Mouse (Mus musculus) neural tube, embryonic 14.5 days (tissue): ENCODE results near the gene Adamtsl3. TPM values are rescaled to one million over a fixed set of nuclear protein-coding genes. Genes with fewer than 3 reads are reported as not detected.

Source experiments
- ATAC-seq: fragments of 200-750 bp; cut with Nextera tagmentation; 2 replicates; pipeline ENCODE4 v1.8.0; 2017; ENCODE audit warnings: low read depth, mild to moderate bottlenecking, moderate TSS enrichment, moderate library complexity
- H3K27ac ChIP-seq: fragments of 300-500 bp; sonication (generic); 2 replicates; pipeline ENCODE4 v1.5.1; 2014; ENCODE audit warnings: low read depth, mild to moderate bottlenecking, control low read depth, low read length, moderate library complexity, mixed read lengths
- H3K27me3 ChIP-seq: fragments of 300-500 bp; sonication (generic); 2 replicates; pipeline ENCODE4 v1.6.1; 2014; ENCODE audit warnings: low read length; ENCODE audit not compliant: control insufficient read depth, insufficient read depth
- H3K36me3 ChIP-seq: fragments of 300-500 bp; sonication (generic); 2 replicates; pipeline ENCODE4 v1.6.1; 2014; ENCODE audit warnings: low read length, mixed read lengths; ENCODE audit not compliant: control insufficient read depth, insufficient read depth
- H3K4me1 ChIP-seq: fragments of 300-500 bp; sonication (generic); 2 replicates; pipeline ENCODE4 v1.6.1; 2014; ENCODE audit warnings: low read length; ENCODE audit not compliant: control insufficient read depth, insufficient read depth
- H3K4me2 ChIP-seq: fragments of 300-500 bp; sonication (generic); 2 replicates; pipeline ENCODE4 v1.6.1; 2014; ENCODE audit warnings: mild to moderate bottlenecking, low read depth, low read length, control low read depth
- H3K4me3 ChIP-seq: fragments of 300-500 bp; sonication (generic); 2 replicates; pipeline ENCODE4 v1.5.1; 2014; ENCODE audit warnings: low read depth, low read length, control low read depth, mixed read lengths
- H3K9ac ChIP-seq: fragments of 300-500 bp; sonication (generic); replicated peaks from 2 replicates; pipeline ENCODE4 v1.6.1; 2014; ENCODE audit warnings: low read depth, mild to moderate bottlenecking, control low read depth, low read length, mixed read lengths
- H3K9me3 ChIP-seq: fragments of 300-500 bp; sonication (generic); 2 replicates; pipeline ENCODE4 v1.6.1; 2016; ENCODE audit warnings: low read length; ENCODE audit not compliant: control insufficient read depth
- WGBS: fragments of 180-500 bp; shearing (Covaris S2); extraction: QIAGEN DNeasy Blood & Tissue Kit; methylation state at CpG from one replicate; pipeline ENCODE4 v1.1.7; 2014; 5-methylcytosine and 5-hydroxymethylcytosine counted together
- polyA plus RNA-seq: library from polyadenylated mRNA; unstranded; fragments of >200 nt; fragmentation: Nextera tagmentation; extraction: Ambion mirVana; gene quantifications from 2 replicates; pipeline ENCODE4 v1.2.1, GENCODE M21; 2014

Adamtsl3 gene
- polyA plus RNA-seq, 1 experiment from 2014 or later: 1.4 TPM

- no peak overlapping the region for H3K4me2 ChIP-seq
- H3K4me3 ChIP-seq: no peak overlapping the region
- no peak overlapping the region for H3K9ac ChIP-seq
- H3K27me3 ChIP-seq: no peaks in the 10 kb centered on the region
- no peaks in the 10 kb centered on the region for H3K9me3 ChIP-seq
- WGBS: 65% methylated on average over 5 of the region's 5 CpGs
- H3K4me1 ChIP-seq: no peaks in the 10 kb centered on the region
- no peak for ATAC-seq
- H3K36me3 ChIP-seq: no peaks in the 10 kb centered on the region
- no peak overlapping the region for H3K27ac ChIP-seq
These were observed 7.6 kb upstream of the Adamtsl3 start for GRCm38 (mm10) chr7:82327881-82328280.

- ATAC-seq: no peak
- no peak overlapping the region for H3K9ac ChIP-seq
These were observed 5.7 kb upstream of the Adamtsl3 start for GRCm38 (mm10) chr7:82329831-82330230.

GRCm38 (mm10) chr7:82330860-82331259 lies 4.6 kb upstream of the Adamtsl3 start:
- 77% methylated on average over 6 of the region's 6 CpGs for WGBS
- no peaks in the 10 kb centered on the region for H3K36me3 ChIP-seq
- H3K27me3 ChIP-seq: peaks cover 16% of the 10 kb centered on the region
- no peak for ATAC-seq
- no peak overlapping the region for H3K4me2 ChIP-seq
- H3K9ac ChIP-seq: no peak overlapping the region
- H3K27ac ChIP-seq: no peak overlapping the region
- peaks cover 9% of the 10 kb centered on the region; the same call in 1 of the 2 replicates for H3K4me1 ChIP-seq
- no peaks in the 10 kb centered on the region for H3K9me3 ChIP-seq
- no peak overlapping the region for H3K4me3 ChIP-seq

More at GRCm38 (mm10) chr7:82329831-82330230, 5.7 kb upstream of the Adamtsl3 start:
- H3K4me3 ChIP-seq: no peak overlapping the region
- WGBS: 71% methylated on average over 4 of the region's 4 CpGs
- H3K4me2 ChIP-seq: no peak overlapping the region
- peaks cover 6% of the 10 kb centered on the region for H3K27me3 ChIP-seq
- H3K36me3 ChIP-seq: no peaks in the 10 kb centered on the region
- no peak overlapping the region for H3K27ac ChIP-seq
- H3K4me1 ChIP-seq: no peaks in the 10 kb centered on the region
- H3K9me3 ChIP-seq: no peaks in the 10 kb centered on the region

- Histone ChIP-seq H3K4me2 (no peak overlapping the region), H3K27ac (no peak overlapping the region), H3K9me3 (no peaks in the 10 kb centered on the region), H3K4me1 (peaks cover 12% of the 10 kb centered on the region; the same call in 1 of the 2 replicates), H3K36me3 (no peaks in the 10 kb centered on the region), H3K9ac (no peak overlapping the region), H3K27me3 (peaks cover 33% of the 10 kb centered on the region), H3K4me3 (no peak overlapping the region)
- ATAC-seq: no peak
- 50% methylated on average over 1 of the region's 1 CpGs for WGBS
These were observed 1.5 kb upstream of the Adamtsl3 start for GRCm38 (mm10) chr7:82334000-82334399.

DNA sequence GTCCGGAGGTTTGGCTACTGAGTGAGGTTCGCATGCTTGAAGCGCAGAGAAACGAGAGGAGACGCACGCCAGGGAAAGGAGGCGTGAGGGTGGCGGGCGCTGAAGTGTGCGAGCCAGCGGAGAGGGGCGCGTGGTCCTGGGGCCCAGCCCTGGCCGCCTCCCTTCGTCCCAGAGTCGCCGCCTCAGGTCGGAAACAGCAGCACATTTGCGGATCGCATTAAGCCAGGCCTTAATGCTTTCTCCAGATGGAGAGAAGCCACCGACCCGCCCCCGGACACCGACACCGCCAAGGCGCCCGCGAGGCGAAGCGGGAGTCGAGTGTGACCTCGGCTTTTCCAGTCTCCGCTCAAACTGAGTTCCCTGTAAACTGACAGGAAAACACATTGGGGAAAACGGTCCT lies 638 bp downstream of the Adamtsl3 start:
- Histone ChIP-seq H3K27ac (no peak overlapping the region), H3K9ac (peak overlapping the region; percentile 37; the same call in 1 of the 2 replicates), H3K36me3 (no peaks in the 10 kb centered on the region), H3K4me1 (peaks cover 12% of the 10 kb centered on the region; the same call in 1 of the 2 replicates), H3K9me3 (no peaks in the 10 kb centered on the region), H3K27me3 (peaks cover 33% of the 10 kb centered on the region), H3K4me3 (peak overlapping the region; percentile 45), H3K4me2 (peak overlapping the region; percentile 83)
- peak; percentile 73 for ATAC-seq
- under 1% methylated on average over 34 of the region's 34 CpGs for WGBS

DNA sequence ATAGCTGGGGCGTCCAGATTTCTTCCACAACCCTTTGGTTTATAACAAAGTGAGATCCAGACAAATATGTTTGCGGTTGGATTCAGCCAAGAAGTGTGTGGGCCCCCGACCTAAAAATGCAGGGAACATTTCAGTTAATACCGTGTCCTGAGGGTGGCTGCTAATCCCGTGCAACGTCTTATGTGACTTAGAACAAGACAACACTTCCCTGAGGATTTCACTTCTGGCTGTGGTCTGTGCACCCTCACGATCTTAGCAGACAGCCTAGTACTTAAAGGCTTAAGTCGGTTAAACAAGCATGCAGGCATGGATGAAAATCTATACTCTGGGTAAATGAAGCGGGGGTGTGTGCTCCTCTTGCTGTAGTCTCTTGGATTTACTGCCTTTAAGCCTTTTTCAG lies 2.6 kb downstream of the Adamtsl3 start:
- no peak overlapping the region for H3K4me2 ChIP-seq
- H3K27ac ChIP-seq: no peak overlapping the region
- ATAC-seq: no peak
- no peaks in the 10 kb centered on the region for H3K36me3 ChIP-seq
- H3K27me3 ChIP-seq: peaks cover 33% of the 10 kb centered on the region
- H3K9me3 ChIP-seq: no peaks in the 10 kb centered on the region
- H3K4me1 ChIP-seq: peaks cover 12% of the 10 kb centered on the region; the same call in 1 of the 2 replicates
- H3K9ac ChIP-seq: no peak overlapping the region
- no peak overlapping the region for H3K4me3 ChIP-seq
- WGBS: 88% methylated on average over 9 of the region's 9 CpGs

GRCm38 (mm10) chr7:82338532-82338931 lies 3.0 kb downstream of the Adamtsl3 start:
- no peak overlapping the region for H3K4me3 ChIP-seq
- no peak overlapping the region for H3K4me2 ChIP-seq
- H3K27me3 ChIP-seq: peaks cover 33% of the 10 kb centered on the region
- no peak overlapping the region for H3K27ac ChIP-seq
- H3K36me3 ChIP-seq: no peaks in the 10 kb centered on the region
- ATAC-seq: no peak
- peaks cover 12% of the 10 kb centered on the region; the same call in 1 of the 2 replicates for H3K4me1 ChIP-seq
- WGBS: 80% methylated on average over 4 of the region's 4 CpGs
- H3K9me3 ChIP-seq: no peaks in the 10 kb centered on the region
- no peak overlapping the region for H3K9ac ChIP-seq

- 49% methylated on average over 3 of the region's 3 CpGs for WGBS
- H3K9ac ChIP-seq: no peak overlapping the region
- H3K9me3 ChIP-seq: no peaks in the 10 kb centered on the region
- peaks cover 12% of the 10 kb centered on the region; the same call in 1 of the 2 replicates for H3K4me1 ChIP-seq
- H3K4me2 ChIP-seq: no peak overlapping the region
- no peak overlapping the region for H3K27ac ChIP-seq
- no peak overlapping the region for H3K4me3 ChIP-seq
- no peaks in the 10 kb centered on the region for H3K36me3 ChIP-seq
- no peak for ATAC-seq
- peaks cover 32% of the 10 kb centered on the region for H3K27me3 ChIP-seq
These were observed 3.7 kb downstream of the Adamtsl3 start for GRCm38 (mm10) chr7:82339214-82339613.

DNA sequence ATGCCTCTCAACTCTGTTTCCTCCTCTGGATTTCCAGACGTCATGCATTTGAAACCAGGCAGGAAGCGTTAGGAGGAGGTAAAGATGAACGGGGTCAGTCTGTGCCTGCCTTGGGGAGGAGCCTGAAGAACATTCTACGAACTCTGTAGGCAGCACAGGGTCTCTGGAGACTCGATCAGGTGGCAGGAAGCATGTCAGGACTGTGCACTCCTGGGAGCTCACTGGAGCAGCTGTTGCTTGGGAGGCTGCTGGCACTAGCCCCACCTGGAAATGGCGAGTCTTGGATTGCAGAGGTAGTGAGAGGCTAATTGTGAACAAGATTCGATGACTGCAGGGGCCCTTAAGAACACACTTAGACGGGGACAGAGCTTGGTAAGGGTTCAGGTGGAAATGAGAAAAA lies 6.0 kb downstream of the Adamtsl3 start:
- ATAC-seq: no peak
- Histone ChIP-seq H3K36me3 (no peaks in the 10 kb centered on the region), H3K9me3 (no peaks in the 10 kb centered on the region), H3K9ac (no peak overlapping the region), H3K27ac (no peak overlapping the region), H3K4me1 (no peaks in the 10 kb centered on the region), H3K4me3 (no peak overlapping the region), H3K4me2 (no peak overlapping the region), H3K27me3 (peaks cover 11% of the 10 kb centered on the region)
- 48% methylated on average over 8 of the region's 8 CpGs for WGBS
